In genomic region chr5:87560145-87560544, GRCm38 (mm10) we compare ENCODE assay signal across 25 mouse cellular contexts. TPM values are rescaled to one million over a fixed set of nuclear protein-coding genes. Genes with fewer than 3 reads are reported as not detected.
DNase-seq lines count a peak whose midpoint lies in the region; ATAC-seq and TF ChIP-seq lines count a peak whose summit lies in the region.
"Had no signal": no experiment of that assay in that cellular context is flagged by ENCODE, and none has a peak within 500 bp of the region (broad histone marks: within the 10 kb centered on the region; RNA-seq: fewer than 3 reads in every experiment).

No protein-coding gene starts in this region.

- peak; percentile 69 for TF ChIP-seq CTCF in intestine, postnatal 0 days (IDR thresholded peaks at IDR 0.05; ENCODE audit: low read depth)
- 0 out of 2 replicates have a peak, but pooled peaks have one; percentile 28 for TF ChIP-seq CTCF in E14TG2a.4 (conservative IDR thresholded peaks at IDR 0.05; ENCODE audit: low read length)

- no peaks in the 10 kb centered on the region for H3K9me3 ChIP-seq in intestine, postnatal 0 days (ENCODE audit: control insufficient read depth)
- no peaks in the 10 kb centered on the region for H3K9me3 ChIP-seq in intestine, embryonic 15.5 days
- no peaks in the 10 kb centered on the region for H3K9me3 ChIP-seq in E14TG2a.4 (ENCODE audit: low read length)
- H3K9me3 ChIP-seq: limb, embryonic 13.5 days had no signal

- no peaks in the 10 kb centered on the region for H3K4me1 ChIP-seq in intestine, postnatal 0 days (replicated peaks; ENCODE audit: control insufficient read depth, insufficient read depth, low read length)
- no peaks in the 10 kb centered on the region for H3K4me1 ChIP-seq in intestine, embryonic 15.5 days (replicated peaks)
- H3K4me1 ChIP-seq in E14TG2a.4 (replicated peaks; ENCODE audit: low read depth, low read length): no peaks in the 10 kb centered on the region
- H3K4me1 ChIP-seq: limb, embryonic 13.5 days had no signal

- peak; percentile 10 for DNase-seq in 416B (ENCODE audit: low read depth)
- DNase-seq in adrenal gland, postnatal 36 days: peak; percentile 2 to 13
- DNase-seq in layer of hippocampus, adult 11-12 months (ENCODE audit: low spot score): no peak
- DNase-seq in left cerebral cortex, postnatal 4 days: no peak
- DNase-seq in T-cell, adult 2 months (ENCODE audit: low spot score): no peak
- DNase-seq: cerebellum, adult 8-10 months; forebrain, postnatal 0 days; heart, postnatal 4 days; lung, adult 2 months; lung, postnatal 36 days; right cerebral cortex, postnatal 25 days; thymus, postnatal 4 days had no signal

- no peak overlapping the region for H3K27ac ChIP-seq in intestine, postnatal 0 days (ENCODE audit: low read depth, low read length)
- H3K27ac ChIP-seq in intestine, embryonic 15.5 days: no peak overlapping the region
- H3K27ac ChIP-seq: hindbrain, postnatal 0 days; left cerebral cortex, adult 2 months; limb, embryonic 13.5 days had no signal

- no peaks in the 10 kb centered on the region for H3K27me3 ChIP-seq in intestine, postnatal 0 days (replicated peaks; ENCODE audit: control insufficient read depth, insufficient read depth, low read length)
- no peaks in the 10 kb centered on the region for H3K27me3 ChIP-seq in intestine, embryonic 15.5 days (replicated peaks)
- H3K27me3 ChIP-seq in E14TG2a.4 (ENCODE audit: insufficient read depth, low read length): no peaks in the 10 kb centered on the region
- H3K27me3 ChIP-seq: limb, embryonic 13.5 days had no signal

- H3K4me3 ChIP-seq in intestine, postnatal 0 days (ENCODE audit: low read depth, low read length): no peak overlapping the region
- H3K4me3 ChIP-seq in intestine, embryonic 15.5 days (replicated peaks): no peak overlapping the region
- no peak overlapping the region for H3K4me3 ChIP-seq in E14TG2a.4 (replicated peaks; ENCODE audit: low read length)
- H3K4me3 ChIP-seq: left cerebral cortex, adult 2 months; limb, embryonic 13.5 days had no signal

- intact Hi-C loops in left cerebral cortex, postnatal 4 days (cut with DNase I): no loop called here

- ATAC-seq in intestine, postnatal 0 days: no peak
- ATAC-seq in intestine, embryonic 15.5 days: no peak
- ATAC-seq: forebrain, postnatal 0 days; hindbrain, postnatal 0 days had no signal

- no peak overlapping the region for H3K9ac ChIP-seq in intestine, postnatal 0 days (ENCODE audit: low read depth, low read length)
- no peak overlapping the region for H3K9ac ChIP-seq in intestine, embryonic 15.5 days
- H3K9ac ChIP-seq: forebrain, postnatal 0 days; limb, embryonic 13.5 days had no signal

- 0 out of 2 replicates have a peak, but pooled peaks cover 3% of the 10 kb centered on the region for H3K36me3 ChIP-seq in intestine, postnatal 0 days (ENCODE audit: control insufficient read depth, insufficient read depth)
- H3K36me3 ChIP-seq in intestine, embryonic 15.5 days: no peaks in the 10 kb centered on the region
- no peaks in the 10 kb centered on the region for H3K36me3 ChIP-seq in E14TG2a.4 (ENCODE audit: insufficient read depth, low read length)
- H3K36me3 ChIP-seq: limb, embryonic 13.5 days had no signal

- 80% methylated on average over 5 of the region's 5 CpGs for WGBS in intestine, postnatal 0 days
- WGBS in intestine, embryonic 15.5 days: 78% methylated on average over 5 of the region's 5 CpGs

- no peak overlapping the region for H3K4me2 ChIP-seq in intestine, postnatal 0 days (replicated peaks; ENCODE audit: low read depth)
- no peak overlapping the region for H3K4me2 ChIP-seq in intestine, embryonic 15.5 days (replicated peaks)
- H3K4me2 ChIP-seq: limb, embryonic 13.5 days had no signal

RNA-seq across cellular contexts. Expression of gene Sult1d1, which starts 8.7 kb away (rescaled TPM):
- 210 and 241 TPM in 2 replicates for polyA plus RNA-seq in intestine, postnatal 0 days (2015; fragmentation: Nextera tagmentation; extraction: Ambion mirVana)
- 43.6 and 56.5 TPM in 2 replicates for polyA plus RNA-seq in intestine, embryonic 15.5 days (2015; fragmentation: Nextera tagmentation; extraction: Ambion mirVana)
- total RNA-seq in adrenal gland, postnatal 36 days (2021): not detected
- not detected for total RNA-seq in left cerebral cortex, postnatal 4 days (2021)
- total RNA-seq: forebrain, postnatal 0 days; gastrocnemius, adult 18-20 months; granulocyte monocyte progenitor cell, adult 5-6 weeks; heart, postnatal 4 days; hindbrain, postnatal 0 days; layer of hippocampus, adult 18-20 months; left cerebral cortex, adult 2 months; midbrain, postnatal 0 days had no signal
- polyA plus RNA-seq: cortical plate, adult 2 months; forebrain, postnatal 0 days; heart, embryonic 14.5 days; hindbrain, postnatal 0 days; limb, embryonic 13.5 days; testis, adult 2 months had no signal

RNA-seq across cellular contexts. Expression of gene Sult1b1, which starts 22.1 kb away (rescaled TPM):
- polyA plus RNA-seq in intestine, postnatal 0 days (2015; fragmentation: Nextera tagmentation; extraction: Ambion mirVana): 279 and 297 TPM in 2 replicates
- polyA plus RNA-seq in intestine, embryonic 15.5 days (2015; fragmentation: Nextera tagmentation; extraction: Ambion mirVana): 43.0 and 49.7 TPM in 2 replicates
- not detected for total RNA-seq in adrenal gland, postnatal 36 days (2021)
- not detected for total RNA-seq in left cerebral cortex, postnatal 4 days (2021)
- total RNA-seq: forebrain, postnatal 0 days; gastrocnemius, adult 18-20 months; granulocyte monocyte progenitor cell, adult 5-6 weeks; heart, postnatal 4 days; hindbrain, postnatal 0 days; layer of hippocampus, adult 18-20 months; left cerebral cortex, adult 2 months; midbrain, postnatal 0 days had no signal
- polyA plus RNA-seq: cortical plate, adult 2 months; forebrain, postnatal 0 days; heart, embryonic 14.5 days; hindbrain, postnatal 0 days; limb, embryonic 13.5 days; lung, adult 2 months; midbrain, postnatal 0 days; testis, adult 2 months had no signal

RNA-seq across cellular contexts. Expression of gene Sult1e1, which starts 31.2 kb away (rescaled TPM):
- polyA plus RNA-seq in intestine, postnatal 0 days (2015; fragmentation: Nextera tagmentation; extraction: Ambion mirVana): not detected in 2 replicates
- polyA plus RNA-seq in intestine, embryonic 15.5 days (2015; fragmentation: Nextera tagmentation; extraction: Ambion mirVana): not detected in 2 replicates
- total RNA-seq in adrenal gland, postnatal 36 days (2021): 1 to 10 TPM in 1 of 2 experiments, under 1 TPM in 1; 0.36 to 4.8 TPM
- not detected for total RNA-seq in left cerebral cortex, postnatal 4 days (2021)
- total RNA-seq: forebrain, postnatal 0 days; gastrocnemius, adult 18-20 months; granulocyte monocyte progenitor cell, adult 5-6 weeks; heart, postnatal 4 days; hindbrain, postnatal 0 days; layer of hippocampus, adult 18-20 months; left cerebral cortex, adult 2 months; midbrain, postnatal 0 days had no signal
- polyA plus RNA-seq: cortical plate, adult 2 months; forebrain, postnatal 0 days; heart, embryonic 14.5 days; hindbrain, postnatal 0 days; lung, adult 2 months had no signal

Comparison
In these comparisons a context has a peak if more than half of its experiments do, and no peak if none do; other contexts are left out.
1. DNase-seq: peak in 416B (single experiment) and adrenal gland, postnatal 36 days (2 of 2); none in layer of hippocampus, adult 11-12 months (single experiment), left cerebral cortex, postnatal 4 days (single experiment) and T-cell, adult 2 months (single experiment).